Mouse (Mus musculus): ENCODE measurements around the gene Spdl1.

The Spdl1 gene

GRCm38 (mm10) chr11:34826940-34827339, 6.5 kb downstream of the Spdl1 start:
- POLR2A ChIA-PET: no interaction called here
- CTCF ChIA-PET: no interaction called here

- POLR2A ChIA-PET: interaction anchor here in 2 of 4 experiments (0.9 to 1.4 kb wide), 2 partner anchors 9 to 86 kb away, joined by 3 to 4 read pairs; no protein-coding TSS in a partner anchor
- CTCF ChIA-PET: interaction anchor here in 1 of 4 experiments (0.6 kb wide), 1 partner anchor 38 kb away, joined by 3 read pairs; no protein-coding TSS in a partner anchor
Observed at GRCm38 (mm10) chr11:34824791-34825190, 8.7 kb downstream of the Spdl1 start.

- POLR2A ChIA-PET: interaction anchor here in 1 of 4 experiments (0.7 kb wide), 1 partner anchor 502 kb away, joined by 4 read pairs; no protein-coding TSS in a partner anchor
- CTCF ChIA-PET: no interaction called here
Observed at GRCm38 (mm10) chr11:34814767-34815166, 18.7 kb downstream of the Spdl1 start.

- ChIA-PET POLR2A (interaction anchor here in 1 of 4 experiments (0.7 kb wide), 1 partner anchor 502 kb away, joined by 4 read pairs; no protein-coding TSS in a partner anchor), CTCF (no interaction called here)
Observed at GRCm38 (mm10) chr11:34814319-34814718, 19.1 kb downstream of the Spdl1 start.

GRCm38 (mm10) chr11:34805026-34805425, 28.4 kb downstream of the Spdl1 start:
- CTCF ChIA-PET: interaction anchor here in 1 of 4 experiments (0.8 to 1.3 kb wide), 2 partner anchors 655 to 1197 kb away, joined by 3 read pairs; no protein-coding TSS in a partner anchor
- POLR2A ChIA-PET: interaction anchor here in 1 of 4 experiments (0.7 kb wide), 1 partner anchor 374 kb away, joined by 3 read pairs; no protein-coding TSS in a partner anchor

GRCm38 (mm10) chr11:34798066-34798465, 35.4 kb downstream of the Spdl1 start:
- CTCF ChIA-PET: interaction anchor here in 2 of 4 experiments (0.6 to 0.8 kb wide), 3 partner anchors 483 to 569 kb away, joined by 3 read pairs; partner anchors contain the start of gene Fam196b (in 1 of the 2)

GRCm38 (mm10) chr11:34796097-34796496, 37.3 kb downstream of the Spdl1 start:
- CTCF ChIA-PET: interaction anchor here in 2 of 4 experiments (1.0 to 1.5 kb wide), 3 partner anchors 482 to 647 kb away, joined by 3 to 4 read pairs (median 3); partner anchors contain the start of gene Fam196b (in 1 of the 2)
- POLR2A ChIA-PET: interaction anchor here in 2 of 4 experiments (0.7 to 1.1 kb wide), 2 partner anchors 12 to 14 kb away, joined by 3 read pairs; partner anchors contain the start of gene Dock2 (in 1 of the 2)

More at GRCm38 (mm10) chr11:34798066-34798465, 35.4 kb downstream of the Spdl1 start:
- POLR2A ChIA-PET: interaction anchor here in 3 of 4 experiments (0.6 to 1.9 kb wide), 7 partner anchors 11 to 1094 kb away, joined by 3 to 7 read pairs (median 4); no protein-coding TSS in a partner anchor

- ChIA-PET CTCF (interaction anchor here in 1 of 4 experiments (0.7 to 1.5 kb wide), 2 partner anchors 565 to 847 kb away, joined by 3 to 5 read pairs; no protein-coding TSS in a partner anchor), POLR2A (interaction anchor here in 1 of 4 experiments (1.2 kb wide), 1 partner anchor 9 kb away, joined by 3 read pairs; no protein-coding TSS in a partner anchor)
Observed at GRCm38 (mm10) chr11:34791872-34792271, 41.6 kb downstream of the Spdl1 start.

- CTCF ChIA-PET: interaction anchor here in 2 of 4 experiments (0.6 kb wide), 2 partner anchors 471 to 1088 kb away, joined by 3 to 5 read pairs; no protein-coding TSS in a partner anchor
Observed at GRCm38 (mm10) chr11:34784864-34785263, 48.6 kb downstream of the Spdl1 start.

GRCm38 (mm10) chr11:34783587-34784043, 49.8 kb downstream of the Spdl1 start, which contains the start of gene Dock2:
TSS of gene Dock2 (minus strand) at chr11:34783892.
- ChIA-PET POLR2A (interaction anchor here in 2 of 4 experiments (0.6 to 0.8 kb wide), 2 partner anchors 12 to 13 kb away, joined by 3 read pairs; no protein-coding TSS in a partner anchor), CTCF (no interaction called here)

More at GRCm38 (mm10) chr11:34784864-34785263, 48.6 kb downstream of the Spdl1 start:
- POLR2A ChIA-PET: no interaction called here

- POLR2A ChIA-PET: interaction anchor here in 1 of 4 experiments (1.2 kb wide), 1 partner anchor 9 kb away, joined by 3 read pairs; no protein-coding TSS in a partner anchor
- CTCF ChIA-PET: no interaction called here
Observed at GRCm38 (mm10) chr11:34782516-34783430, 50.7 kb downstream of the Spdl1 start.

GRCm38 (mm10) chr11:34780786-34781185, 52.7 kb downstream of the Spdl1 start:
- ChIA-PET CTCF (no interaction called here), POLR2A (no interaction called here)

GRCm38 (mm10) chr11:34779966-34780365, 53.5 kb downstream of the Spdl1 start:
- ChIA-PET POLR2A (no interaction called here), CTCF (no interaction called here)

GRCm38 (mm10) chr11:34778351-34778750, 55.1 kb downstream of the Spdl1 start:
- CTCF ChIA-PET: no interaction called here
- POLR2A ChIA-PET: no interaction called here

GRCm38 (mm10) chr11:34777529-34777928, 55.9 kb downstream of the Spdl1 start:
- POLR2A ChIA-PET: no interaction called here
- CTCF ChIA-PET: interaction anchor here in 1 of 4 experiments (0.6 kb wide), 1 partner anchor 463 kb away, joined by 5 read pairs; the partner anchor contains the start of gene Fam196b

- ChIA-PET POLR2A (no interaction called here), CTCF (no interaction called here)
Observed at GRCm38 (mm10) chr11:34776054-34776453, 57.4 kb downstream of the Spdl1 start.

- POLR2A ChIA-PET: interaction anchor here in 1 of 4 experiments (0.8 kb wide), 1 partner anchor 93 kb away, joined by 8 read pairs; no protein-coding TSS in a partner anchor
Observed at GRCm38 (mm10) chr11:34774636-34775035, 58.8 kb downstream of the Spdl1 start.

GRCm38 (mm10) chr11:34773304-34773895, 60.0 kb downstream of the Spdl1 start:
- CTCF ChIA-PET: no interaction called here
- POLR2A ChIA-PET: no interaction called here

More at GRCm38 (mm10) chr11:34774636-34775035, 58.8 kb downstream of the Spdl1 start:
- CTCF ChIA-PET: no interaction called here
